Mouse (Mus musculus) left cerebral cortex, postnatal 36 days (tissue): ENCODE results near the gene B9d2. TPM values are rescaled to one million over a fixed set of nuclear protein-coding genes. Genes with fewer than 3 reads are reported as not detected.
"Not testable (repeated sequence)": the region's sequence is repeated elsewhere in the genome, so short reads cannot be mapped to it uniquely, and the experiment has no call there.

ENCODE experiments used
- DNase-seq, 2 experiments: peaks; one replicate each; pipeline ENCODE4 v3.0.0; 2021 to 2022; ENCODE audit warnings: low spot score in 2 of 2, mixed read lengths in 1 of 2
- intact Hi-C: fragments of 180-260 bp; cut with DNase I; formaldehyde crosslinking; loops from one replicate; pipeline ENCODE4 v1.15.1; 2025
- total RNA-seq, 2 experiments: library from RNA; stranded (reverse); gene quantifications; 2 replicates each; pipeline ENCODE4 v1.2.3; 2021

Gene B9d2
- total RNA-seq, 2 experiments from 2014 or later: 23.7 to 28.9 TPM

GRCm38 (mm10) chr7:25720760-25721159, 40.2 kb downstream of the B9d2 start:
- no peak for DNase-seq
- intact Hi-C loops: no loop called here

- intact Hi-C loops, DNase-seq: not testable (repeated sequence)
These were observed 41.2 kb downstream of the B9d2 start for GRCm38 (mm10) chr7:25721776-25722175.

GRCm38 (mm10) chr7:25725886-25726285, 45.3 kb downstream of the B9d2 start:
- DNase-seq: no peak

GRCm38 (mm10) chr7:25727800-25728199, 47.2 kb downstream of the B9d2 start:
- intact Hi-C loops: no loop called here

More at GRCm38 (mm10) chr7:25725886-25726285, 45.3 kb downstream of the B9d2 start:
- intact Hi-C loops: no loop called here

GRCm38 (mm10) chr7:25729396-25729795, 48.8 kb downstream of the B9d2 start:
- intact Hi-C loops: no loop called here

More at GRCm38 (mm10) chr7:25727800-25728199, 47.2 kb downstream of the B9d2 start:
- no peak for DNase-seq

GRCm38 (mm10) chr7:25729862-25730261, 49.3 kb downstream of the B9d2 start:
- intact Hi-C loops: no loop called here
- no peak for DNase-seq

More at GRCm38 (mm10) chr7:25729396-25729795, 48.8 kb downstream of the B9d2 start:
- DNase-seq: no peak

GRCm38 (mm10) chr7:25731294-25732055, 50.9 kb downstream of the B9d2 start:
- no peak for DNase-seq
- intact Hi-C loops: no loop called here

GRCm38 (mm10) chr7:25734991-25735390, 54.4 kb downstream of the B9d2 start:
- intact Hi-C loops: no loop called here
- no peak for DNase-seq

Other genes starting within 250 kb of the B9d2 start
- gene Ceacam1, start 203.2 kb upstream of the B9d2 start, total RNA-seq: 1 to 10 TPM; 2.0 to 3.0 TPM
- gene Ceacam2, start 140.9 kb upstream of the B9d2 start, total RNA-seq: under 1 TPM; 0.27 to 0.42 TPM
- gene Erich4, start 64.9 kb upstream of the B9d2 start, total RNA-seq: not detected
- gene Dmac2, start 61.4 kb upstream of the B9d2 start, total RNA-seq: 10 to 100 TPM; 53.6 to 53.8 TPM
- gene B3gnt8, start 54.1 kb upstream of the B9d2 start, total RNA-seq: 1 to 10 TPM in 1 of 2 experiments, under 1 TPM in 1; 0.20 to 1.1 TPM
- gene Bckdha, start 21.8 kb upstream of the B9d2 start, total RNA-seq: 10 to 100 TPM; 33.0 to 40.9 TPM
- gene Exosc5, start 21.6 kb upstream of the B9d2 start, total RNA-seq: 10 to 100 TPM; 24.0 to 26.4 TPM
- gene Tmem91, start 5.6 kb upstream of the B9d2 start, total RNA-seq: 10 to 100 TPM; 25.4 to 31.4 TPM
- gene Tgfb1, start 6.2 kb downstream of the B9d2 start, total RNA-seq: 1 to 10 TPM; 7.9 to 8.8 TPM
- gene Ccdc97, start 38.3 kb downstream of the B9d2 start, total RNA-seq: 10 to 100 TPM; 61.2 TPM
- gene Hnrnpul1, start 74.0 kb downstream of the B9d2 start, total RNA-seq: 100 to 1,000 TPM; 103 to 107 TPM
- gene Axl, start 107.9 kb downstream of the B9d2 start, total RNA-seq: 10 to 100 TPM; 40.2 to 41.7 TPM
- 1 to 10 TPM; 2.9 to 3.8 TPM for gene Cyp2s1, start 136.1 kb downstream of the B9d2 start, total RNA-seq
- under 1 TPM in 1 of 2 experiments, not detected in 1; 0.54 TPM for gene Cyp2b10, start 216.8 kb downstream of the B9d2 start, total RNA-seq